Mouse (Mus musculus): Measurements from ENCODE around the gene Eif2b5. TPM values are rescaled to one million over a fixed set of nuclear protein-coding genes. Genes with fewer than 3 reads are reported as not detected.
A peak's percentile ranks its signal among the peaks of the same experiment; 100 is the strongest.
"Not testable (repeated sequence)": the region's sequence is repeated elsewhere in the genome, so short reads cannot be mapped to it uniquely, and the experiment has no call there.

Eif2b5 gene
- total RNA-seq (2014; rRNA removed), result 91.3 and 102 TPM in 2 replicates
- 70.8 and 77.6 TPM in 2 replicates for polyA plus RNA-seq (2015; fragmentation: Nextera tagmentation; extraction: Ambion mirVana)

- H3K4me1 ChIP-seq (ENCODE audit: insufficient read depth), result no peaks in the 10 kb centered on the region
- under 1% methylated on average over 49 of the region's 49 CpGs for WGBS
- TF ChIP-seq CTCF (IDR thresholded peaks at IDR 0.05; ENCODE audit: low read depth), result peak; percentile 27; the same call in 1 of the 2 replicates
- ATAC-seq (peak; percentile 95), DNase-seq (peak; percentile 95)
- no peaks in the 10 kb centered on the region for H3K9me3 ChIP-seq (ENCODE audit: low read length)
- peak within 1 kb of the TSS; percentile 83 for H3K4me3 ChIP-seq (ENCODE audit: low read depth, low read length)
- peak within 1 kb of the TSS; percentile 82 for H3K9ac ChIP-seq
- H3K27me3 ChIP-seq (ENCODE audit: insufficient read depth, low read length), result no peaks in the 10 kb centered on the region
- H3K4me2 ChIP-seq (ENCODE audit: low read depth), result peak within 1 kb of the TSS; percentile 57
- H3K27ac ChIP-seq (ENCODE audit: low read depth, low read length), result peak within 1 kb of the TSS; percentile 89
- peaks cover 28% of the 10 kb centered on the region for H3K36me3 ChIP-seq (ENCODE audit: insufficient read depth)
These were observed at the start of gene Eif2b5 for GRCm38 (mm10) chr16:20498677-20499475. Gene Eif2b5 (plus strand): TSS chr16:20498817.

- 79% methylated on average over 6 of the region's 6 CpGs for WGBS
- no peak for TF ChIP-seq CTCF (IDR thresholded peaks at IDR 0.05; ENCODE audit: low read depth)
- H3K27ac ChIP-seq (ENCODE audit: low read depth, low read length), result no peak overlapping the region
These were observed 46.8 kb upstream of the Eif2b5 start for GRCm38 (mm10) chr16:20451774-20452173.

GRCm38 (mm10) chr16:20454155-20454654 is 44.4 kb upstream of the Eif2b5 start:
- DNase-seq (no peak), ATAC-seq (no peak)
- no peak for TF ChIP-seq CTCF (IDR thresholded peaks at IDR 0.05; ENCODE audit: low read depth)
- 91% methylated on average over 6 of the region's 6 CpGs for WGBS
- Histone ChIP-seq H3K9ac (no peak overlapping the region), H3K4me1 (ENCODE audit: insufficient read depth) (no peaks in the 10 kb centered on the region), H3K4me2 (ENCODE audit: low read depth) (no peak overlapping the region), H3K9me3 (ENCODE audit: low read length) (no peaks in the 10 kb centered on the region), H3K4me3 (ENCODE audit: low read depth, low read length) (no peak overlapping the region), H3K36me3 (ENCODE audit: insufficient read depth) (no peaks in the 10 kb centered on the region), H3K27me3 (ENCODE audit: insufficient read depth, low read length) (no peaks in the 10 kb centered on the region), H3K27ac (ENCODE audit: low read depth, low read length) (no peak overlapping the region)

More at GRCm38 (mm10) chr16:20451774-20452173, 46.8 kb upstream of the Eif2b5 start:
- H3K9me3 ChIP-seq (ENCODE audit: low read length), result no peaks in the 10 kb centered on the region
- H3K36me3 ChIP-seq (ENCODE audit: insufficient read depth), result no peaks in the 10 kb centered on the region
- H3K4me1 ChIP-seq (ENCODE audit: insufficient read depth), result no peaks in the 10 kb centered on the region
- H3K4me3 ChIP-seq (ENCODE audit: low read depth, low read length), result no peak overlapping the region
- no peaks in the 10 kb centered on the region for H3K27me3 ChIP-seq (ENCODE audit: insufficient read depth, low read length)
- no peak overlapping the region for H3K4me2 ChIP-seq (ENCODE audit: low read depth)
- ATAC-seq (no peak), DNase-seq (no peak)
- no peak overlapping the region for H3K9ac ChIP-seq

GRCm38 (mm10) chr16:20456106-20456505 is 42.5 kb upstream of the Eif2b5 start:
- no peak for ATAC-seq
- WGBS, result 44% methylated on average over 1 of the region's 1 CpGs
- Histone ChIP-seq H3K4me2 (ENCODE audit: low read depth) (no peak overlapping the region), H3K27ac (ENCODE audit: low read depth, low read length) (no peak overlapping the region), H3K4me3 (ENCODE audit: low read depth, low read length) (no peak overlapping the region), H3K9ac (no peak overlapping the region), H3K27me3 (ENCODE audit: insufficient read depth, low read length) (no peaks in the 10 kb centered on the region), H3K9me3 (ENCODE audit: low read length) (no peaks in the 10 kb centered on the region), H3K4me1 (ENCODE audit: insufficient read depth) (no peaks in the 10 kb centered on the region), H3K36me3 (ENCODE audit: insufficient read depth) (no peaks in the 10 kb centered on the region)
- no peak for DNase-seq
- TF ChIP-seq CTCF (IDR thresholded peaks at IDR 0.05; ENCODE audit: low read depth), result no peak

- not testable (repeated sequence) for ATAC-seq; H3K27me3 ChIP-seq (ENCODE audit: insufficient read depth, low read length); H3K4me1 ChIP-seq (ENCODE audit: insufficient read depth); H3K9ac ChIP-seq; H3K36me3 ChIP-seq (ENCODE audit: insufficient read depth); DNase-seq; H3K9me3 ChIP-seq (ENCODE audit: low read length); H3K4me2 ChIP-seq (ENCODE audit: low read depth); H3K27ac ChIP-seq (ENCODE audit: low read depth, low read length); H3K4me3 ChIP-seq (ENCODE audit: low read depth, low read length)
- 94% methylated on average over 5 of the region's 5 CpGs for WGBS
These were observed 39.9 kb upstream of the Eif2b5 start for GRCm38 (mm10) chr16:20458736-20459135.

- Histone ChIP-seq H3K9me3 (ENCODE audit: low read length) (no peaks in the 10 kb centered on the region), H3K4me3 (ENCODE audit: low read depth, low read length) (no peak overlapping the region), H3K4me2 (ENCODE audit: low read depth) (no peak overlapping the region), H3K4me1 (ENCODE audit: insufficient read depth) (no peaks in the 10 kb centered on the region), H3K9ac (no peak overlapping the region), H3K36me3 (ENCODE audit: insufficient read depth) (no peaks in the 10 kb centered on the region), H3K27me3 (ENCODE audit: insufficient read depth, low read length) (no peaks in the 10 kb centered on the region), H3K27ac (ENCODE audit: low read depth, low read length) (no peak overlapping the region)
- DNase-seq, result no peak
- ATAC-seq, result no peak
- TF ChIP-seq CTCF (IDR thresholded peaks at IDR 0.05; ENCODE audit: low read depth), result no peak
These were observed 33.9 kb upstream of the Eif2b5 start for GRCm38 (mm10) chr16:20464725-20465124.

- Histone ChIP-seq H3K4me3 (ENCODE audit: low read depth, low read length) (no peak overlapping the region), H3K36me3 (ENCODE audit: insufficient read depth) (no peaks in the 10 kb centered on the region), H3K27me3 (ENCODE audit: insufficient read depth, low read length) (no peaks in the 10 kb centered on the region), H3K4me2 (ENCODE audit: low read depth) (no peak overlapping the region), H3K9ac (no peak overlapping the region), H3K4me1 (ENCODE audit: insufficient read depth) (no peaks in the 10 kb centered on the region), H3K27ac (ENCODE audit: low read depth, low read length) (no peak overlapping the region), H3K9me3 (ENCODE audit: low read length) (no peaks in the 10 kb centered on the region)
- no peak for TF ChIP-seq CTCF (IDR thresholded peaks at IDR 0.05; ENCODE audit: low read depth)
- ATAC-seq, result no peak
- WGBS, result 96% methylated on average over 2 of the region's 2 CpGs
- DNase-seq, result no peak
These were observed 27.6 kb upstream of the Eif2b5 start for GRCm38 (mm10) chr16:20470981-20471380.
